Mouse (Mus musculus) urinary bladder, adult 2 months (tissue): ENCODE data around the gene Casp4. TPM values are rescaled to one million over a fixed set of nuclear protein-coding genes. Genes with fewer than 3 reads are reported as not detected.

Experiments
- polyA plus RNA-seq: library from polyadenylated mRNA; depleted of rRNA; stranded (reverse); fragments of >200 nt; gene quantifications from 2 replicates; pipeline ENCODE4 v1.2.3, GENCODE M21; 2012; rRNA removed

Casp4 gene
- polyA plus RNA-seq, 1 experiment: 15.7 TPM

Other genes starting within 250 kb of the Casp4 start
- gene Casp1, start 10.3 kb upstream of the Casp4 start, polyA plus RNA-seq: 5.9 and 6.2 TPM in 2 replicates
- 53.5 and 56.9 TPM in 2 replicates for gene Casp12, start 36.6 kb downstream of the Casp4 start, polyA plus RNA-seq